Mouse (Mus musculus) ES-Bruce4 (cell line): ENCODE results near the gene Vdr.

Source experiments
- CTCF ChIP-seq: IDR thresholded peaks from one replicate; pipeline ENCODE4 v1.8.1; 2011; ENCODE audit warnings: low read depth, low read length
- EP300 ChIP-seq: IDR thresholded peaks from 2 replicates; pipeline ENCODE4 v1.6.1; 2011; ENCODE audit warnings: low read depth, low read length; ENCODE audit not compliant: insufficient read depth
- POLR2A ChIP-seq: IDR thresholded peaks from one replicate; pipeline ENCODE4 v1.8.1; 2011; ENCODE audit warnings: low read length; ENCODE audit not compliant: insufficient read depth

GRCm38 (mm10) chr15:97830253-97830787 is 80.1 kb downstream of the Vdr start:
- TF ChIP-seq POLR2A (no peak), CTCF (no peak), EP300 (no peak)
